Mouse (Mus musculus): ENCODE measurements around the gene Stxbp3. TPM values are rescaled to one million over a fixed set of nuclear protein-coding genes. Genes with fewer than 3 reads are reported as not detected.
"Not testable (repeated sequence)": the region's sequence is repeated elsewhere in the genome, so short reads cannot be mapped to it uniquely, and the experiment has no call there.

Gene Stxbp3
- polyA plus RNA-seq, 1 experiment: 6.9 TPM

GRCm38 (mm10) chr3:108867449-108867848 is 27.1 kb upstream of the Stxbp3 start:
- no peaks in the 10 kb centered on the region for H3K27me3 ChIP-seq (ENCODE audit: control insufficient read depth, insufficient read depth, low read length)
- TF ChIP-seq CTCF (IDR thresholded peaks at IDR 0.05; ENCODE audit: extremely low read depth, insufficient read depth, insufficient read length, insufficient replicate concordance) (no peak), POLR2A (IDR thresholded peaks at IDR 0.05; ENCODE audit: low read depth, low read length) (no peak)
- H3K4me3 ChIP-seq (ENCODE audit: extremely low read depth, insufficient read depth, insufficient read length): no peak overlapping the region
- H3K27ac ChIP-seq (ENCODE audit: insufficient read depth, low read length): no peak overlapping the region
- H3K36me3 ChIP-seq (ENCODE audit: control insufficient read depth, insufficient read depth, low read length): no peaks in the 10 kb centered on the region
- peaks cover 4% of the 10 kb centered on the region; the same call in 1 of the 2 replicates for H3K4me1 ChIP-seq (ENCODE audit: control insufficient read depth, insufficient read depth, insufficient read length)
- no peak for DNase-seq (ENCODE audit: low read depth in 1 of 2, low spot score in 2 of 2)
- WGBS: 85% methylated on average over 3 of the region's 3 CpGs

GRCm38 (mm10) chr3:108865676-108866075 is 25.4 kb upstream of the Stxbp3 start:
- no peaks in the 10 kb centered on the region for H3K27me3 ChIP-seq (ENCODE audit: control insufficient read depth, insufficient read depth, low read length)
- no peak overlapping the region for H3K4me3 ChIP-seq (ENCODE audit: extremely low read depth, insufficient read depth, insufficient read length)
- peak; percentile 37 to 45 for DNase-seq (ENCODE audit: low read depth in 1 of 2, low spot score in 2 of 2)
- H3K36me3 ChIP-seq (ENCODE audit: control insufficient read depth, insufficient read depth, low read length): no peaks in the 10 kb centered on the region
- WGBS: 47% methylated on average over 3 of the region's 3 CpGs
- peaks cover 4% of the 10 kb centered on the region; the same call in 1 of the 2 replicates for H3K4me1 ChIP-seq (ENCODE audit: control insufficient read depth, insufficient read depth, insufficient read length)
- H3K27ac ChIP-seq (ENCODE audit: insufficient read depth, low read length): peak overlapping the region; percentile 66
- TF ChIP-seq POLR2A (IDR thresholded peaks at IDR 0.05; ENCODE audit: low read depth, low read length) (no peak), CTCF (IDR thresholded peaks at IDR 0.05; ENCODE audit: extremely low read depth, insufficient read depth, insufficient read length, insufficient replicate concordance) (no peak)

- TF ChIP-seq CTCF (IDR thresholded peaks at IDR 0.05; ENCODE audit: extremely low read depth, insufficient read depth, insufficient read length, insufficient replicate concordance): no peak
- WGBS: 29% methylated on average over 3 of the region's 3 CpGs
- no peak for DNase-seq (ENCODE audit: low read depth in 1 of 2, low spot score in 2 of 2)
These were observed 24.8 kb upstream of the Stxbp3 start for GRCm38 (mm10) chr3:108865129-108865528.

GRCm38 (mm10) chr3:108863091-108863490 is 22.8 kb upstream of the Stxbp3 start:
- H3K4me1 ChIP-seq (ENCODE audit: control insufficient read depth, insufficient read depth, insufficient read length): peaks cover 4% of the 10 kb centered on the region; the same call in 1 of the 2 replicates
- TF ChIP-seq POLR2A (IDR thresholded peaks at IDR 0.05; ENCODE audit: low read depth, low read length): no peak
- TF ChIP-seq CTCF (IDR thresholded peaks at IDR 0.05; ENCODE audit: extremely low read depth, insufficient read depth, insufficient read length, insufficient replicate concordance): no peak
- 94% methylated on average over 10 of the region's 10 CpGs for WGBS
- H3K27me3 ChIP-seq (ENCODE audit: control insufficient read depth, insufficient read depth, low read length): no peaks in the 10 kb centered on the region
- H3K4me3 ChIP-seq (ENCODE audit: extremely low read depth, insufficient read depth, insufficient read length): no peak overlapping the region
- DNase-seq (ENCODE audit: low read depth in 1 of 2, low spot score in 2 of 2): no peak
- no peak overlapping the region for H3K27ac ChIP-seq (ENCODE audit: insufficient read depth, low read length)
- no peaks in the 10 kb centered on the region for H3K36me3 ChIP-seq (ENCODE audit: control insufficient read depth, insufficient read depth, low read length)

More at GRCm38 (mm10) chr3:108865129-108865528, 24.8 kb upstream of the Stxbp3 start:
- Histone ChIP-seq H3K4me3 (ENCODE audit: extremely low read depth, insufficient read depth, insufficient read length) (no peak overlapping the region), H3K36me3 (ENCODE audit: control insufficient read depth, insufficient read depth, low read length) (no peaks in the 10 kb centered on the region), H3K27ac (ENCODE audit: insufficient read depth, low read length) (peak overlapping the region; percentile 66), H3K4me1 (ENCODE audit: control insufficient read depth, insufficient read depth, insufficient read length) (peaks cover 4% of the 10 kb centered on the region; the same call in 1 of the 2 replicates), H3K27me3 (ENCODE audit: control insufficient read depth, insufficient read depth, low read length) (no peaks in the 10 kb centered on the region)

- not testable (repeated sequence) for H3K36me3 ChIP-seq (ENCODE audit: control insufficient read depth, insufficient read depth, low read length); DNase-seq (ENCODE audit: low read depth in 1 of 2, low spot score in 2 of 2); H3K4me1 ChIP-seq (ENCODE audit: control insufficient read depth, insufficient read depth, insufficient read length); H3K27ac ChIP-seq (ENCODE audit: insufficient read depth, low read length); H3K27me3 ChIP-seq (ENCODE audit: control insufficient read depth, insufficient read depth, low read length); H3K4me3 ChIP-seq (ENCODE audit: extremely low read depth, insufficient read depth, insufficient read length)
- WGBS: 72% methylated on average over 4 of the region's 4 CpGs
These were observed 22.0 kb upstream of the Stxbp3 start for GRCm38 (mm10) chr3:108862282-108862681.

- 69% methylated on average over 2 of the region's 2 CpGs for WGBS
- Histone ChIP-seq H3K4me3 (ENCODE audit: extremely low read depth, insufficient read depth, insufficient read length) (no peak overlapping the region), H3K4me1 (ENCODE audit: control insufficient read depth, insufficient read depth, insufficient read length) (peaks cover under 1% of the 10 kb centered on the region; the same call in 1 of the 2 replicates), H3K36me3 (ENCODE audit: control insufficient read depth, insufficient read depth, low read length) (no peaks in the 10 kb centered on the region), H3K27me3 (ENCODE audit: control insufficient read depth, insufficient read depth, low read length) (no peaks in the 10 kb centered on the region), H3K27ac (ENCODE audit: insufficient read depth, low read length) (no peak overlapping the region)
- DNase-seq (ENCODE audit: low read depth in 1 of 2, low spot score in 2 of 2): no peak
- TF ChIP-seq POLR2A (IDR thresholded peaks at IDR 0.05; ENCODE audit: low read depth, low read length) (no peak), CTCF (IDR thresholded peaks at IDR 0.05; ENCODE audit: extremely low read depth, insufficient read depth, insufficient read length, insufficient replicate concordance) (no peak)
These were observed 20.5 kb upstream of the Stxbp3 start for GRCm38 (mm10) chr3:108860786-108861185.

- TF ChIP-seq POLR2A (IDR thresholded peaks at IDR 0.05; ENCODE audit: low read depth, low read length): no peak
- TF ChIP-seq CTCF (IDR thresholded peaks at IDR 0.05; ENCODE audit: extremely low read depth, insufficient read depth, insufficient read length, insufficient replicate concordance): no peak
- Histone ChIP-seq H3K4me3 (ENCODE audit: extremely low read depth, insufficient read depth, insufficient read length) (no peak overlapping the region), H3K4me1 (ENCODE audit: control insufficient read depth, insufficient read depth, insufficient read length) (peaks cover 3% of the 10 kb centered on the region; the same call in 1 of the 2 replicates), H3K36me3 (ENCODE audit: control insufficient read depth, insufficient read depth, low read length) (no peaks in the 10 kb centered on the region), H3K27me3 (ENCODE audit: control insufficient read depth, insufficient read depth, low read length) (no peaks in the 10 kb centered on the region), H3K27ac (ENCODE audit: insufficient read depth, low read length) (peak overlapping the region; percentile 37; the same call in 1 of the 2 replicates)
- 85% methylated on average over 7 of the region's 7 CpGs for WGBS
- DNase-seq (ENCODE audit: low read depth in 1 of 2, low spot score in 2 of 2): no peak
These were observed 18.0 kb upstream of the Stxbp3 start for GRCm38 (mm10) chr3:108858231-108858770.

Measured in spleen, adult 2 months (tissue).